Mouse (Mus musculus): ENCODE data around the gene Rfng. TPM values are rescaled to one million over a fixed set of nuclear protein-coding genes. Genes with fewer than 3 reads are reported as not detected.

Rfng gene
- polyA plus RNA-seq, 1 experiment = 27.5 TPM

DNA sequence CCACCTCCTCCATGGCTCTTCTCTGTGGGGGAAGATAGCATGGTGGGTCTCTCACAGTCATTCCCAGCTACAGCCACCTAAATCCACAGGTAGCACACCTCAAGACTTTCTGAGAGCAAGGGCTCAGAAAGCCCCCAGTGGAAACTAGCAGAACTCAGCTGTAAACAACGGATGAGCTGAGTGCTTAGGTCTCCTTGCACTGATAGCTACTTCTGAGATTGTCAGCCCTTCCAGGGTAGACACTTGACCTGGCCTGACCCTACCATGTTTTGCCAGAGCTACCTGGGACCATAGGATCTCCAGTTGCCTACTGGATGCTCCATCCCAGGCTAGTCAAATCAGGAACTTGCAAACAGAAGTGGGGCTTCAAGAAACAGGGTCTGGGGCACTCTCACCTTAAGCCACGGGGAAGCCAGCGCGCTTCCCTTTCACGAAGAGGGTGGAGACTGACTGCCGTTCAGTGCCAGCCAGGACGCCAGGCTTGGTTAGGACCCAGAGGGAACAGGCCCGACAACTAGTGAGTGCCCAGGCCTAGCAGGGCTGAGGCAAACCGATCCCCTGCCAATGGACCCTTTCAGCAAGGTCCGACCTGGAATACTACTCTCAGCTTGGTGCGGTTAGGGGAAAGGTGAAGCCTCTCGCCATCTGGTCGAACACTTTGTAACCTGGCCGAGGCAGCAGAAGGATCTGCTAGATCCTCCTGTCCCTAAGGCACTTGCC is 39.0 kb upstream of the Rfng start:
- Histone ChIP-seq H3K4me1 (ENCODE audit: control insufficient read depth, insufficient read depth, insufficient read length) (peaks cover 12% of the 10 kb centered on the region; the same call in 1 of the 2 replicates), H3K27ac (ENCODE audit: insufficient read depth, low read length) (peak overlapping the region; percentile 90), H3K36me3 (ENCODE audit: control insufficient read depth, insufficient read depth, low read length) (peaks cover 27% of the 10 kb centered on the region), H3K4me3 (ENCODE audit: extremely low read depth, insufficient read depth, insufficient read length) (peak overlapping the region; percentile 88), H3K27me3 (ENCODE audit: control insufficient read depth, insufficient read depth, low read length) (no peaks in the 10 kb centered on the region)
- WGBS = 2% methylated on average over 14 of the region's 14 CpGs
- no peak for DNase-seq (ENCODE audit: low read depth in 1 of 2, low spot score in 2 of 2)
- TF ChIP-seq CTCF (IDR thresholded peaks at IDR 0.05; ENCODE audit: extremely low read depth, insufficient read depth, insufficient read length, insufficient replicate concordance) (no peak), POLR2A (IDR thresholded peaks at IDR 0.05; ENCODE audit: low read depth, low read length) (no peak)

DNA sequence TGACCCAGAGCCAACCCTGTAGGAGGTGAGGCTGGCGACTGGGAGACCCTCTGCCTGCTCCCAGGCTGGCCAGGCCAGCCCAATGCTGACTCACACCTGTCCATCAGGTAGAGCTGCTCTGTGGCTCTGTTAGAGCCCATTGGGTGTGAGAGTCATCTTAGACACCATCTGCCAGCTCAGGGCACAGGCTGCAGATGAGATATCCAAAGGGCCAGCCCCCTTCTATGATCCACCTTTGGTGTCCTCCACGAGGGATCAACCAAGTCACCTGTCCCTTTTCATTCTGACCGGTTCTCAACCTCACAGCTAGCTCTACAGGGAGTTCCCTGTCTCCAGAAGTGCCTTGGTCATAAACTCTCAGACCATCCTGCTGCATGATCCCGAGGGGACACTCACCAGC is 38.3 kb upstream of the Rfng start:
- no peak overlapping the region for H3K27ac ChIP-seq (ENCODE audit: insufficient read depth, low read length)

DNA sequence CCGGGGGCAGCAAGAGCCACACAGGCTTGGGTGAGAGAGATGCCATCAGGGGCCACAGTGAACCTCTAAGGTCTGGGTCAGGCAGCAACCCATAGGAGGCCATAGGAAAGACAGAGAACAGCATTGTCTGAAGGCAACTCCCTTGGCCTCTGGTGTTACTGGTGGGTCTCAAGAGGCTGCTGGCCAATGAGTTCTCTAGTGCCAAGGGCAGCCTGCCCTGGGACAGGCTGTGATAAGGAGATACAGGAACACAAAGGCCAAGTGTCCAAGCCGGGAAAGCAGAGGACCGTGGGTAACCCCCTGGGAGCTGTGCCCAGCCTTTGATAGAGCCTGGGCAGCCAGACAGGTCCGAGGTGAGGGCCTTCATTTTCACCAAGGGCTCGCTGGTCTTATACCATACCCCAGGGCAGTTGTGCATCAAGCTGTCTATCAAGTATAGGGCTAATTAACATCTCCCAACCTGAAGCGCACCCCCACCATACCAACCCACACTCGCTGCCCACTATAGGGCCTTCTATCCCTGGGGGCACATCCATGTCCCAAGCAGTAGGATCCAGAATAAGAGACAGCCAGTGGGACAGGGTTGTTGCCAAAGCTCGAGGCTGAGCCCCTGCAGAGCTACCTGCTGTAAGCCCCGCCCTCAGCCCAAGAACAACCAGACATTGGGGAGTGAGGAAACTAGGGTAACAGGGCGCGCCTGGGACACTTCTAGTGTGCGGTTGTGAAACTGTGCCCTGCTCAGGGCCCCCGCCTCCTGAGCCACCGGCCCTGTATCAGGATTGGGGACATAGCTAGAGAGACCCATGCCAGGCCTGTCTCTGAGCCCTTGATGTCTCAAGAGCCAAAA is 37.3 kb upstream of the Rfng start:
- WGBS = 87% methylated on average over 14 of the region's 14 CpGs
- no peak overlapping the region for H3K27ac ChIP-seq (ENCODE audit: insufficient read depth, low read length)
- peaks cover 12% of the 10 kb centered on the region; the same call in 1 of the 2 replicates for H3K4me1 ChIP-seq (ENCODE audit: control insufficient read depth, insufficient read depth, insufficient read length)
- H3K27me3 ChIP-seq (ENCODE audit: control insufficient read depth, insufficient read depth, low read length) = no peaks in the 10 kb centered on the region
- TF ChIP-seq CTCF (IDR thresholded peaks at IDR 0.05; ENCODE audit: extremely low read depth, insufficient read depth, insufficient read length, insufficient replicate concordance) = no peak
- no peak for TF ChIP-seq POLR2A (IDR thresholded peaks at IDR 0.05; ENCODE audit: low read depth, low read length)
- no peak overlapping the region for H3K4me3 ChIP-seq (ENCODE audit: extremely low read depth, insufficient read depth, insufficient read length)
- H3K36me3 ChIP-seq (ENCODE audit: control insufficient read depth, insufficient read depth, low read length) = peaks cover 44% of the 10 kb centered on the region
- no peak for DNase-seq (ENCODE audit: low read depth in 1 of 2, low spot score in 2 of 2)

More for the DNA sequence above, 38.3 kb upstream of the Rfng start:
- DNase-seq (ENCODE audit: low read depth in 1 of 2, low spot score in 2 of 2) = no peak
- WGBS = 68% methylated on average over 4 of the region's 4 CpGs
- Histone ChIP-seq H3K4me1 (ENCODE audit: control insufficient read depth, insufficient read depth, insufficient read length) (peaks cover 12% of the 10 kb centered on the region; the same call in 1 of the 2 replicates), H3K4me3 (ENCODE audit: extremely low read depth, insufficient read depth, insufficient read length) (no peak overlapping the region), H3K27me3 (ENCODE audit: control insufficient read depth, insufficient read depth, low read length) (no peaks in the 10 kb centered on the region), H3K36me3 (ENCODE audit: control insufficient read depth, insufficient read depth, low read length) (peaks cover 34% of the 10 kb centered on the region)
- TF ChIP-seq CTCF (IDR thresholded peaks at IDR 0.05; ENCODE audit: extremely low read depth, insufficient read depth, insufficient read length, insufficient replicate concordance) (no peak), POLR2A (IDR thresholded peaks at IDR 0.05; ENCODE audit: low read depth, low read length) (no peak)

DNA sequence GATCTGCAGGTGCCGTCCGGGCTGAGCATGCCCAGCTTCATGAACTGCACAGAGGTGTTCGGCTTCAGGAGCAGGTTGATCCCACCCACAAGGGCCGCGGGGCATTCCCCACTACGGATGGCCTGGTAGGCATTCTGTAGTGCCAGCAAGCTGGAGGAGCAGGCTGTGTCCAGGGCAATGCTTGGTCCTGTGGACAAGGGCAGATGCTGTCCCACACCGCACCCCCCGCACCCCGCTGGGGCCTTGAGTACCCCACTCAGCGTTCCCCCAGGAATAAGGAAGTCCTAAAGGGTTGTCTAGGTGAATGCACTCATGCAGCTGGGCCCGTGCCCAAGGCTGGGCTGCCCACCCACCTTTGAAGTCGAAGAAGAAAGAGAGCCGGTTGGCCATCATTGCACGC is 36.5 kb upstream of the Rfng start:
- WGBS = 92% methylated on average over 14 of the region's 14 CpGs
- Histone ChIP-seq H3K4me1 (ENCODE audit: control insufficient read depth, insufficient read depth, insufficient read length) (peaks cover 9% of the 10 kb centered on the region; the same call in 1 of the 2 replicates), H3K27ac (ENCODE audit: insufficient read depth, low read length) (no peak overlapping the region), H3K4me3 (ENCODE audit: extremely low read depth, insufficient read depth, insufficient read length) (no peak overlapping the region), H3K27me3 (ENCODE audit: control insufficient read depth, insufficient read depth, low read length) (no peaks in the 10 kb centered on the region), H3K36me3 (ENCODE audit: control insufficient read depth, insufficient read depth, low read length) (peaks cover 51% of the 10 kb centered on the region)
- TF ChIP-seq POLR2A (IDR thresholded peaks at IDR 0.05; ENCODE audit: low read depth, low read length) (no peak), CTCF (IDR thresholded peaks at IDR 0.05; ENCODE audit: extremely low read depth, insufficient read depth, insufficient read length, insufficient replicate concordance) (no peak)
- no peak for DNase-seq (ENCODE audit: low read depth in 1 of 2, low spot score in 2 of 2)

DNA sequence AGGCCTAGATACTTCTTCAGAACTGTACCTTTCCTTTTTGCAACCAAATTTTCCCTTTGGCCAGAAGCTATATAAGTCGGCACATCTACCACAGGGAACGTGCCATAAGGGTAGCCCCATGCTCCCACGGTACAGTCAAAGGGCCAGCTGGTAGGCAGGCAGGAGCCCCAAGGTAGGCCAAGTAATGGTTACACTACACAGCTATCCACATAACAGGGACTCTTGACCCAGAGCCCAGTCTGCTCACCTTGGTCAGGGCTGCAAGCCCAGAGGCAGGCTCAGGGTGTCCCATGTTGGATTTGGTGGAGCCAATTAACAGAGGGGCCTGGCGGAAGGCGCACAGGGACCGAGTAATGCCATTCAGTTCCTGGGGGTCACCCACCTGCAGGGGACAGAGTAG is 35.5 kb upstream of the Rfng start:
- Histone ChIP-seq H3K36me3 (ENCODE audit: control insufficient read depth, insufficient read depth, low read length) (peaks cover 59% of the 10 kb centered on the region), H3K27me3 (ENCODE audit: control insufficient read depth, insufficient read depth, low read length) (no peaks in the 10 kb centered on the region), H3K4me3 (ENCODE audit: extremely low read depth, insufficient read depth, insufficient read length) (no peak overlapping the region), H3K4me1 (ENCODE audit: control insufficient read depth, insufficient read depth, insufficient read length) (peaks cover 4% of the 10 kb centered on the region; the same call in 1 of the 2 replicates), H3K27ac (ENCODE audit: insufficient read depth, low read length) (no peak overlapping the region)
- WGBS = 95% methylated on average over 6 of the region's 6 CpGs
- no peak for TF ChIP-seq CTCF (IDR thresholded peaks at IDR 0.05; ENCODE audit: extremely low read depth, insufficient read depth, insufficient read length, insufficient replicate concordance)
- DNase-seq (ENCODE audit: low read depth in 1 of 2, low spot score in 2 of 2) = no peak

DNA sequence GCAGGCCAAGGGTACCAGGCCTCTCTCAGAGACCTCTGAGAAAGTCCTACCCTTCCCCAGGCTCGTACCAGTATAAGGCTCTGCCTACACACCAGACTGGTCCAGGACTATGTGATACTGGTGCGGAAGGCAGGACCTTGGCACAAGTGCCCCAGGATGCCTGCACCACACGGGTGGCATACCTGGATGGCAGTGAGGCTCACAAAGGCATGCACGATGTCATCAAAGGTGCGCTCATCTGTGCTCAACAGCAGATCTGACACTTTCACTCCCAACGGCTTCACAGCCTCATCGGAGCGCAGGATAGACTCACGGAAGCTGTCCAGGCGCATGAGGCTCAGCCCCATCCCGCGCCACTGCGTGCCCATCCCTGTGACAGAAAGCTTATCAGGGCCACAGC is 34.2 kb upstream of the Rfng start:
- DNase-seq (ENCODE audit: low read depth in 1 of 2, low spot score in 2 of 2) = no peak
- H3K36me3 ChIP-seq (ENCODE audit: control insufficient read depth, insufficient read depth, low read length) = peaks cover 72% of the 10 kb centered on the region
- H3K27ac ChIP-seq (ENCODE audit: insufficient read depth, low read length) = no peak overlapping the region
- H3K4me3 ChIP-seq (ENCODE audit: extremely low read depth, insufficient read depth, insufficient read length) = no peak overlapping the region
- H3K27me3 ChIP-seq (ENCODE audit: control insufficient read depth, insufficient read depth, low read length) = no peaks in the 10 kb centered on the region
- TF ChIP-seq POLR2A (IDR thresholded peaks at IDR 0.05; ENCODE audit: low read depth, low read length) (no peak), CTCF (IDR thresholded peaks at IDR 0.05; ENCODE audit: extremely low read depth, insufficient read depth, insufficient read length, insufficient replicate concordance) (no peak)
- H3K4me1 ChIP-seq (ENCODE audit: control insufficient read depth, insufficient read depth, insufficient read length) = peaks cover 4% of the 10 kb centered on the region; the same call in 1 of the 2 replicates
- WGBS = 97% methylated on average over 13 of the region's 13 CpGs

Data from spleen, adult 2 months (tissue).